ENCODE assay signal across 8 mouse cellular contexts in the genomic region with DNA sequence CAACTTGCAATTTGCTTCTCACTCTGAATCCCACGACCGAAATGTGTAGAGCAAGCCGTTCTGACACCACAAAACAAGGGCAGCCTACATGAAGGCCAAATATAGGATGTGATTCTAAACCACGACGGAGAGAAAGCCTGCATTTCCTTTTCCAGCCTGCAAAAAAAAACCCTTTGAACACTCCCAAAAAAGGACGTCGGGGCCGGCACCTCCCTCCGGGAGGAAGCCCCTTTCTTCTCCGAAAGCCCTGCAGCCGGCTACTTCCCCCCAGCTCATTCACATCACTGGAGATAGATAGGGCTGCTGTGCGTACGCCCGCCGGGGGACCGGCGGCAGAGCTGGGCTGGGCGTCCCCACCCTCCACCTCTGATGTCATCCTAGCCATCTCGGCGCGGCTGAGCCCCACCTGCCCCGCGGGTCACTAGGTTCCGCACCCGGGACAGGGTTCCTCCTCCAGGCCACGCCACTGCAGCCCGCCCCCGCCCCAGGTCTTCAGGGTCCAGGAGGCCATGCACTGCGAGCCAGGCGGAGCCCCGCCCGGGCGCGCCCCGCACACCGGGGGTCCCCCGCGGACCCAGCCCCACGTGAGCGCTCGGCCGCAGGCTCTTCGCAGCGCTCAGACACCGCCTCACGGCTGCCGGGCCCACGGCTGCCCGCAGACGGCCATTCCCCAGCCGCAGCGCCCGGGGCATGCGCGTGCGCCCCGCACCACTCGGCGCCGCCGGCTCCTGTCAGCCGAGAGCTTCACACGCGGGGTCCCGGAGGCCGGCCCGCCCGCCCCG. TPM values are rescaled to one million over a fixed set of nuclear protein-coding genes. Genes with fewer than 3 reads are reported as not detected.
DNase-seq lines count a peak whose midpoint lies in the region; ATAC-seq and TF ChIP-seq lines count a peak whose summit lies in the region.

No protein-coding gene starts in this region.

- WGBS in heart, embryonic 14.5 days: under 1% methylated on average over 67 of the region's 69 CpGs
- WGBS in kidney, postnatal 0 days: under 1% methylated on average over 56 of the region's 69 CpGs
- WGBS in lung, adult 2 months: 1% methylated on average over 69 of the region's 69 CpGs
- WGBS in neural tube, embryonic 13.5 days: under 1% methylated on average over 56 of the region's 69 CpGs

- peak overlapping the region; percentile 78 for H3K27ac ChIP-seq in bone marrow macrophage, adult 2 months (ENCODE audit: insufficient read depth, low read depth, low read length)
- H3K27ac ChIP-seq in heart, embryonic 14.5 days (replicated peaks in 1 of 2; ENCODE audit: control insufficient read depth in 1 of 2, insufficient read depth in 1 of 2, low read depth in 2 of 2, low read length in 2 of 2): peak overlapping the region; percentile 91 to 94
- peak overlapping the region; percentile 97 for H3K27ac ChIP-seq in kidney, postnatal 0 days
- peak overlapping the region; percentile 99 for H3K27ac ChIP-seq in neural tube, embryonic 13.5 days (replicated peaks)

- peak overlapping the region; percentile 88 for H3K4me2 ChIP-seq in heart, embryonic 14.5 days (ENCODE audit: low read length)
- peak overlapping the region; percentile 85 for H3K4me2 ChIP-seq in kidney, postnatal 0 days (ENCODE audit: low read length)
- H3K4me2 ChIP-seq in neural tube, embryonic 13.5 days: peak overlapping the region; percentile 69

- peaks cover 43% of the 10 kb centered on the region for H3K4me1 ChIP-seq in bone marrow macrophage, adult 2 months (ENCODE audit: control insufficient read depth, insufficient read depth, low read length)
- peaks cover 19 to 50% of the 10 kb centered on the region in 2 experiments for H3K4me1 ChIP-seq in heart, embryonic 14.5 days (ENCODE audit: control insufficient read depth in 2 of 2, insufficient read depth in 2 of 2, low read length in 2 of 2)
- H3K4me1 ChIP-seq in kidney, postnatal 0 days (replicated peaks; ENCODE audit: insufficient read depth, low read length): peaks cover 22% of the 10 kb centered on the region
- peaks cover 24% of the 10 kb centered on the region for H3K4me1 ChIP-seq in lung, adult 2 months (ENCODE audit: control insufficient read depth, insufficient read depth, low read length)
- peaks cover 50% of the 10 kb centered on the region for H3K4me1 ChIP-seq in neural tube, embryonic 13.5 days (replicated peaks)

- no peaks in the 10 kb centered on the region for H3K9me3 ChIP-seq in heart, embryonic 14.5 days (ENCODE audit: control insufficient read depth, low read length)
- no peaks in the 10 kb centered on the region for H3K9me3 ChIP-seq in kidney, postnatal 0 days (replicated peaks; ENCODE audit: low read length)
- no peaks in the 10 kb centered on the region for H3K9me3 ChIP-seq in neural tube, embryonic 13.5 days

- peak; percentile 80 for ATAC-seq in erythroblast, adult 5-6 weeks (replicated peaks; ENCODE audit: low FRiP score, poor library complexity, severe bottlenecking)
- peak; percentile 57 for ATAC-seq in heart, embryonic 14.5 days (ENCODE audit: insufficient number of reproducible peaks, insufficient read depth, low FRiP score, low read depth)
- peak; percentile 70 for ATAC-seq in kidney, postnatal 0 days (replicated peaks; ENCODE audit: low FRiP score, low read depth)
- ATAC-seq in neural tube, embryonic 13.5 days (ENCODE audit: low read depth): peak; percentile 74

- no peak for TF ChIP-seq CTCF in bone marrow macrophage, adult 2 months (IDR thresholded peaks at IDR 0.05; ENCODE audit: low read depth, low read length)
- no peak for TF ChIP-seq CTCF in kidney, postnatal 0 days (IDR thresholded peaks at IDR 0.05; ENCODE audit: low read depth)
- TF ChIP-seq CTCF in lung, adult 2 months (IDR thresholded peaks at IDR 0.05; ENCODE audit: insufficient read depth, low read length): no peak

- DNase-seq in CD8-positive naive resting alpha-beta T cell, adult 2 months (ENCODE audit: low read depth in 2 of 2, low spot score in 2 of 2): peak; percentile 52 to 66
- DNase-seq in kidney, postnatal 0 days (ENCODE audit: low spot score): peak; percentile 74
- peak; percentile 70 for DNase-seq in lung, adult 2 months
- peak; percentile 49 to 57 for DNase-seq in thymus, postnatal 10 days (ENCODE audit: low spot score in 2 of 2)

- H3K9ac ChIP-seq in heart, embryonic 14.5 days (ENCODE audit: low read length): peak overlapping the region; percentile 88
- H3K9ac ChIP-seq in kidney, postnatal 0 days (ENCODE audit: low read depth, low read length): peak overlapping the region; percentile 89
- peak overlapping the region; percentile 97 for H3K9ac ChIP-seq in neural tube, embryonic 13.5 days

- H3K4me3 ChIP-seq in bone marrow macrophage, adult 2 months (ENCODE audit: insufficient read depth, low read length): peak overlapping the region; percentile 64
- H3K4me3 ChIP-seq in heart, embryonic 14.5 days (ENCODE audit: control insufficient read depth in 1 of 2, insufficient read depth in 1 of 2, low read depth in 1 of 2, low read length in 2 of 2): peak overlapping the region; percentile 97 to 98
- peak overlapping the region; percentile 79 for H3K4me3 ChIP-seq in kidney, postnatal 0 days (replicated peaks; ENCODE audit: low read depth, low read length)
- peak overlapping the region; percentile 83 for H3K4me3 ChIP-seq in lung, adult 2 months (replicated peaks; ENCODE audit: extremely low read depth, low read depth, low read length)
- peak overlapping the region; percentile 96 for H3K4me3 ChIP-seq in neural tube, embryonic 13.5 days

- no peaks in the 10 kb centered on the region for H3K27me3 ChIP-seq in heart, embryonic 14.5 days (ENCODE audit: control insufficient read depth, insufficient read depth, low read length)
- H3K27me3 ChIP-seq in kidney, postnatal 0 days (ENCODE audit: insufficient read depth, low read length): no peaks in the 10 kb centered on the region
- H3K27me3 ChIP-seq in neural tube, embryonic 13.5 days: no peaks in the 10 kb centered on the region

- H3K36me3 ChIP-seq in heart, embryonic 14.5 days (ENCODE audit: control insufficient read depth, insufficient read depth, low read length): no peaks in the 10 kb centered on the region
- no peaks in the 10 kb centered on the region for H3K36me3 ChIP-seq in kidney, postnatal 0 days (ENCODE audit: insufficient read depth, low read length)
- no peaks in the 10 kb centered on the region for H3K36me3 ChIP-seq in neural tube, embryonic 13.5 days

- TF ChIP-seq POLR2A in bone marrow macrophage, adult 2 months (IDR thresholded peaks at IDR 0.05; ENCODE audit: borderline replicate concordance, low read depth, low read length): no peak
- no peak; the same call in 1 of the 2 replicates for TF ChIP-seq POLR2A in lung, adult 2 months (IDR thresholded peaks at IDR 0.05; ENCODE audit: borderline replicate concordance, extremely low read depth, low read depth, low read length)

RNA-seq across cellular contexts. Expression of a gene that starts 0.6 kb away (rescaled TPM):
- 156 and 194 TPM in 2 replicates for polyA plus RNA-seq in bone marrow macrophage, adult 2 months (2012; ENCODE audit: insufficient read depth, insufficient read length, missing spikeins)
- 23.2 and 30.9 TPM in 2 replicates for total RNA-seq in erythroblast, adult 5-6 weeks (2015; ENCODE audit: low replicate concordance)
- total RNA-seq in erythroblast, adult 5-6 weeks (2017; ENCODE audit: low replicate concordance): 20.5 and 26.8 TPM in 2 replicates
- 84.9 and 88.2 TPM in 2 replicates for polyA plus RNA-seq in heart, embryonic 14.5 days (2014; fragmentation: Nextera tagmentation; extraction: Ambion mirVana)
- 69.5 and 86.7 TPM in 2 replicates for polyA plus RNA-seq in kidney, postnatal 0 days (2015; fragmentation: Nextera tagmentation; extraction: Ambion mirVana)
- 86.7 and 104 TPM in 2 replicates for polyA plus RNA-seq in lung, adult 2 months (2012; rRNA removed)
- 183 and 200 TPM in 2 replicates for polyA plus RNA-seq in neural tube, embryonic 13.5 days (2015; fragmentation: Nextera tagmentation; extraction: Ambion mirVana)

Comparison
In these comparisons a context has a peak if more than half of its experiments do, and no peak if none do; other contexts are left out.
1. Peak in every context shown above with its lines: DNase-seq, ATAC-seq, H3K4me3 ChIP-seq and H3K27ac ChIP-seq.